20 mouse cellular contexts compared by ENCODE assay signal in genomic region chr14:98990636-98991035, GRCm38 (mm10). TPM values are rescaled to one million over a fixed set of nuclear protein-coding genes. Genes with fewer than 3 reads are reported as not detected.
"Had no signal": no experiment of that assay in that cellular context is flagged by ENCODE, and none has a peak within 500 bp of the region (broad histone marks: within the 10 kb centered on the region; RNA-seq: fewer than 3 reads in every experiment).

No protein-coding gene starts in this region.

- H3K27me3 ChIP-seq: lung, embryonic 15.5 days; midbrain, embryonic 12.5 days; neural tube, embryonic 13.5 days; neural tube, embryonic 15.5 days had no signal

- H3K27ac ChIP-seq: lung, embryonic 15.5 days; midbrain, embryonic 10.5 days; midbrain, embryonic 12.5 days; neural tube, embryonic 13.5 days; neural tube, embryonic 15.5 days had no signal

- ATAC-seq: midbrain, embryonic 16.5 days had no signal

- H3K9ac ChIP-seq: lung, embryonic 15.5 days; midbrain, embryonic 12.5 days; neural tube, embryonic 13.5 days; neural tube, embryonic 15.5 days had no signal

- DNase-seq: lung, adult 18-20 months; lung, postnatal 10 days; lung, postnatal 4 days; midbrain, embryonic 14.5 days; retina, postnatal 1 day; right cerebral cortex, adult 18-20 months; right cerebral cortex, postnatal 25 days; right cerebral cortex, postnatal 4 days; spleen, adult 18-20 months; thymus, adult 18-20 months; thymus, postnatal 14 days; thymus, postnatal 36 days had no signal

- H3K9me3 ChIP-seq: lung, embryonic 15.5 days; midbrain, embryonic 10.5 days; midbrain, embryonic 12.5 days; neural tube, embryonic 13.5 days; neural tube, embryonic 15.5 days had no signal

- H3K36me3 ChIP-seq: lung, embryonic 15.5 days; midbrain, embryonic 10.5 days; midbrain, embryonic 12.5 days; neural tube, embryonic 13.5 days; neural tube, embryonic 15.5 days had no signal

- H3K4me3 ChIP-seq: lung, embryonic 15.5 days; midbrain, embryonic 10.5 days; midbrain, embryonic 12.5 days; myocyte; neural tube, embryonic 13.5 days; neural tube, embryonic 15.5 days had no signal

- H3K4me2 ChIP-seq: lung, embryonic 15.5 days; midbrain, embryonic 12.5 days; neural tube, embryonic 13.5 days; neural tube, embryonic 15.5 days had no signal

- H3K4me1 ChIP-seq: lung, embryonic 15.5 days; midbrain, embryonic 12.5 days; neural tube, embryonic 13.5 days; neural tube, embryonic 15.5 days had no signal

RNA-seq across cellular contexts. Expression of gene Rpl36a-ps1, which starts 3.5 kb away (rescaled TPM):
- polyA plus RNA-seq: midbrain, embryonic 12.5 days; midbrain, embryonic 14.5 days; neural tube, embryonic 13.5 days; neural tube, embryonic 15.5 days; small intestine, adult 2 months had no signal
